Mouse (Mus musculus) spleen, adult 2 months (tissue): Measurements from ENCODE around the gene Tent4b.

Source experiments
- CTCF ChIP-seq: fragments of 200-500 bp; IDR thresholded peaks from 2 replicates; pipeline ENCODE4 v1.5.1; 2011; ENCODE audit warnings: mild to moderate bottlenecking, inconsistent platforms; ENCODE audit not compliant: insufficient read depth, insufficient read length, insufficient replicate concordance; ENCODE audit errors: extremely low read depth
- POLR2A ChIP-seq: fragments of 200-500 bp; IDR thresholded peaks from 2 replicates; pipeline ENCODE4 v1.6.1; 2011; ENCODE audit warnings: low read depth, low read length, inconsistent platforms

DNA sequence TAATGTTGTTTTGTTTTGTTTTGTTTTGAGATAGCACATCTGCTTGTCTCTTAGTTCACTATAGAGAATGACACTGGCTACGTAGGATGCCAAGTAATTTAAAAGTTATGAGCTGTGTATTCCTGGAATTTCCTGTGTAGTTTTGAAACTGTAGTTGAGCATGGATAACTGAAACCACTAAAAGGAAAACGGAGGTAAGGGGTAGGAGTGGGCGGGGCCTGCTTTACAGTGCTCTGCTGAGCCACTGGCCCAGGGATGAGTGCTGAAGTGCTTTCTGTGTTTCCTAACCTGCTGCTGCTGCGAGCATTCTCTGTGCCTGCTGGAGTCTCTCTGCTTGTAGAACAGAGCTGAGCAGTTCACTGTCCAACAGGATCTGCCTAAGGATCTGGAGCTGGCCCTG lies 22.3 kb downstream of the Tent4b start:
- TF ChIP-seq POLR2A: no peak
- no peak for TF ChIP-seq CTCF
